Mouse (Mus musculus) bone marrow, adult 2 months (tissue): ENCODE measurements around the gene Acaa1a.
A peak's percentile ranks its signal among the peaks of the same experiment; 100 is the strongest.

ENCODE experiments used
- CTCF ChIP-seq: fragments of 200-500 bp; IDR thresholded peaks from 2 replicates; pipeline ENCODE4 v1.5.1; 2011; ENCODE audit warnings: low read length, control low read depth; ENCODE audit not compliant: control insufficient read depth, insufficient read depth
- POLR2A ChIP-seq: fragments of 200-500 bp; IDR thresholded peaks from 2 replicates; pipeline ENCODE4 v1.6.1; 2011; ENCODE audit warnings: low read depth, mild to moderate bottlenecking, control low read depth, low read length, borderline replicate concordance; ENCODE audit not compliant: control insufficient read depth

DNA sequence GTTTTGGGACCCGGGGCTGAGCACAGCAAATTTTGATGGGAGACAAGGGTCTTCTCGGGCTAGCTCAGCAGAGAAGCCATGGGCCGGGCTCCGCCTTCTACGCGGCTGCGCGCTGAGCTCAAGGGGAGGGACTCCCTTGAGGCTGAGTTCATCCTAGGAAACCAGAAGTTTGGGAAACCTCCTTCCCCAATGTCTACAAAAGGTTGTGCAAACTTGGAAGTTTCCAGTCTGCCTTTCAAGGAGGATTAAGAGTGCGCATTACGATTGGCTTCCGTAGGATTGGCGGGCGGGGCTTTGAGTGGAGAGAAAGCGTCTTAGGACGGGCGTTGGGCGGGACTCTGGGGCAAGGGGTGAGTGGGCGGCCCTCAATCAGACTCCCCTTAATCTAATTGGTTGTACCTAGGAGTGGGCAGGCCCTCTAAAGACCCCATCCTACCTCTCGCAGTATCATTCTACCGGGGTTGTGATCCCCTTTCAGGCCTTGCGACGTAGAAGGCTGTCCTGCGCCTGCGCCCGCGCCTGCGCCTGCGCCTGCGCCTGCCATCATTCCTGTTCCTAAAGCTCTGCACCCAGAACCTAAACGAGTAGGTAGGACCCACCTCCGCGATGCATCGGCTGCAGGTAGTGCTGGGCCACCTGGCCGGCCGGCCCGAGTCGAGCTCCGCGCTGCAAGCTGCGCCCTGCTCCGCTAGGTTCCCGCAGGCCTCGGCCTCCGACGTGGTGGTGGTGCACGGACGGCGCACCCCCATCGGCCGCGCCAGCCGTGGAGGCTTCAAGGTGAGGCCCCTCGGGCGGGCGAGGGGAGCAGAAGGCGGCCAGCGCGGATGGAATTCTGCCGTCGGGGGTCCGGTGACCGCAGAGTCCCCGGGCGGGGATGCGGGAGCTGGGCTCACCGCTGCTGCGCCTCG lies 1.7 kb downstream of the Acaa1a start, which contains the start of gene Myd88:
- TF ChIP-seq CTCF, result no peak
- TF ChIP-seq POLR2A, result peak; percentile 71; the same call in 1 of the 2 replicates
